Mouse (Mus musculus) C2C12 (cell line): ENCODE measurements around the gene Slc2a2.

Experiments used
- CEBPB ChIP-seq: IDR thresholded peaks from one replicate; pipeline ENCODE4 v1.6.1; 2011; ENCODE audit warnings: low read depth, mild to moderate bottlenecking, control low read depth, moderate library complexity
- CTCF ChIP-seq: IDR thresholded peaks from one replicate; pipeline ENCODE4 v1.5.1; 2011; ENCODE audit not compliant: control insufficient read depth, insufficient read depth, insufficient read length
- MAX ChIP-seq: IDR thresholded peaks from one replicate; pipeline ENCODE4 v1.6.1; 2011; ENCODE audit warnings: mild to moderate bottlenecking, control low read depth
- MYOD1 ChIP-seq: IDR thresholded peaks from one replicate; pipeline ENCODE4 v1.6.1; 2011; ENCODE audit warnings: low read depth; ENCODE audit not compliant: control insufficient read depth, insufficient read length
- MYOG ChIP-seq: IDR thresholded peaks from one replicate; pipeline ENCODE4 v1.6.1; 2011; ENCODE audit not compliant: control insufficient read depth, insufficient read length; ENCODE audit errors: extremely low read depth

DNA sequence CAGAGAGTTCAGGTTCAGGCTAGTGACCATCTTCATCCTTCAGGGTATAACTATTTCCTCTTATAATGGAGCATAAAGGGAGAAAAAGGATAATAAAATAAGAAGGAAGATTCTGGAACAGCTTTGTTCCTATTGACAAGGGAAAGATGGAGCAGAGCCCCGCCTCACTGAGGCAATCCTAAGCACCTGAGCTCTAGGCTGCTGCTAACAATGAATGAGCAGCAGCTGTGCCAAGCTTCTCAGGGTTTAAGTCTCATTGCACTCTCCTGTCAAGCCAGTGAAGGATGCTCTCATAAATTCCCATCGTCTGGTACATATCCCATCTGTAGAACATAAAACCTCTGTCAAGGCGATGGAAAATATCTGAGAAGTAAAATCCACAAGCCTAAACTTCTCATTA is 44.7 kb upstream of the Slc2a2 start:
- TF ChIP-seq CTCF (no peak), MYOD1 (no peak), MYOG (no peak), MAX (no peak), CEBPB (no peak)
